Mouse (Mus musculus): Measurements from ENCODE around the gene Cage1. TPM values are rescaled to one million over a fixed set of nuclear protein-coding genes. Genes with fewer than 3 reads are reported as not detected.
A peak's percentile ranks its signal among the peaks of the same experiment; 100 is the strongest.

Gene Cage1
- 0.69 and 0.76 TPM in 2 replicates for polyA plus RNA-seq (2015; fragmentation: Nextera tagmentation; extraction: Ambion mirVana)

DNA sequence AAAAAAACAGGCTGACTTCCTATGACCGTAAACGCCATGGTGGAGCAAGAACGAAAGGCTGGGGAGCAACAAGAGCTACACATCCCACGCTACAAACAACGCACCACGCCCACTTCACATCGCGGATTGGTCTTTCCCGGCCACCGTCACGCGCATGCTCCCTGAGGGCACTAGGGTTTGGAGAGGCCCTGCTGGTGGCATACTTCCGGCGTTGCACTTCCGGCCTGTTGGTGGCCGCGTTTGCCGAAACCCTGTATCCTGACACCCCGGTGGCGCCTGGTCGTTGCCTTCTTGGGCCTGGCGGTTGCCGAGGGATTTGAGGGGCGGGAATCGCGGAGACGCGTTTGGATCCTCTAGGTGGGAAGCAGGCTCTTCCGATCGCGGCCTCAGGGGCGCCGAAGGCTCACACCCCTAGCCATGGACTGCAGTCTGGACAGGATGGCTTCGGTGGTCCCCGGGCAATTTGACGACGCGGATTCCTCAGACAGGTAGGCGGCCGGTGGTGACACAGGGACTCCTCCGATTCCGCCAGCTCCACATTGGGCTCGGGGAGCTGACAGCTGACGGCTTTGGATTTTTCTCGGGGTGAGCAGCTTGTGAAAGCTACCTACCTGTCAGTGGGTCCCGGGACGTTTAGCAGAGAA is at the start of gene Cage1:
Gene Cage1 (minus strand): TSS at position 26 of the 644 bp plus-strand sequence.
- DNase-seq (peak; percentile 98), ATAC-seq (peak; percentile 98)
- under 1% methylated on average over 47 of the region's 47 CpGs for WGBS (ENCODE audit: insufficient replicate concordance)
- Histone ChIP-seq H3K4me1 (ENCODE audit: insufficient read depth) (peaks cover 22% of the 10 kb centered on the region), H3K36me3 (replicated peaks; ENCODE audit: insufficient read depth, low read length) (peaks cover 25% of the 10 kb centered on the region), H3K9me3 (ENCODE audit: low read length) (no peaks in the 10 kb centered on the region), H3K27me3 (ENCODE audit: insufficient read depth, low read length) (no peaks in the 10 kb centered on the region), H3K9ac (replicated peaks) (peak within 1 kb of the TSS; percentile 96), H3K4me3 (ENCODE audit: low read depth, low read length) (peak within 1 kb of the TSS; percentile 95), H3K4me2 (ENCODE audit: low read depth, low read length) (peak within 1 kb of the TSS; percentile 95), H3K27ac (ENCODE audit: low read depth) (peak within 1 kb of the TSS; percentile 93)
- TF ChIP-seq EP300 (IDR thresholded peaks at IDR 0.05; ENCODE audit: low read depth) (no peak; the same call in 1 of the 2 replicates), CTCF (IDR thresholded peaks at IDR 0.05; ENCODE audit: low read depth) (peak; percentile 54)

- no peak for TF ChIP-seq EP300 (IDR thresholded peaks at IDR 0.05; ENCODE audit: low read depth)
- TF ChIP-seq CTCF (IDR thresholded peaks at IDR 0.05; ENCODE audit: low read depth), result no peak
- no peak overlapping the region for H3K9ac ChIP-seq (replicated peaks)
- H3K4me1 ChIP-seq (ENCODE audit: insufficient read depth), result no peaks in the 10 kb centered on the region; the same call in 1 of the 2 replicates
- DNase-seq (no peak), ATAC-seq (no peak)
- H3K27ac ChIP-seq (ENCODE audit: low read depth), result no peak overlapping the region
- H3K4me2 ChIP-seq (ENCODE audit: low read depth, low read length), result no peak overlapping the region
- H3K36me3 ChIP-seq (replicated peaks; ENCODE audit: insufficient read depth, low read length), result no peaks in the 10 kb centered on the region
- 66% methylated on average over 7 of the region's 7 CpGs for WGBS (ENCODE audit: insufficient replicate concordance)
- H3K4me3 ChIP-seq (ENCODE audit: low read depth, low read length), result no peak overlapping the region
- H3K9me3 ChIP-seq (ENCODE audit: low read length), result no peaks in the 10 kb centered on the region
- H3K27me3 ChIP-seq (ENCODE audit: insufficient read depth, low read length), result no peaks in the 10 kb centered on the region
These were observed 44.3 kb upstream of the Cage1 start for GRCm38 (mm10) chr13:38081161-38081560.

GRCm38 (mm10) chr13:38080725-38081124 is 43.9 kb upstream of the Cage1 start:
- Histone ChIP-seq H3K4me3 (ENCODE audit: low read depth, low read length) (no peak overlapping the region), H3K27me3 (ENCODE audit: insufficient read depth, low read length) (no peaks in the 10 kb centered on the region), H3K9ac (replicated peaks) (no peak overlapping the region), H3K4me2 (ENCODE audit: low read depth, low read length) (no peak overlapping the region), H3K36me3 (replicated peaks; ENCODE audit: insufficient read depth, low read length) (no peaks in the 10 kb centered on the region), H3K27ac (ENCODE audit: low read depth) (no peak overlapping the region), H3K4me1 (ENCODE audit: insufficient read depth) (no peaks in the 10 kb centered on the region), H3K9me3 (ENCODE audit: low read length) (no peaks in the 10 kb centered on the region)
- 75% methylated on average over 14 of the region's 14 CpGs for WGBS (ENCODE audit: insufficient replicate concordance)
- ATAC-seq (no peak), DNase-seq (no peak)
- TF ChIP-seq EP300 (IDR thresholded peaks at IDR 0.05; ENCODE audit: low read depth) (no peak), CTCF (IDR thresholded peaks at IDR 0.05; ENCODE audit: low read depth) (no peak)

DNA sequence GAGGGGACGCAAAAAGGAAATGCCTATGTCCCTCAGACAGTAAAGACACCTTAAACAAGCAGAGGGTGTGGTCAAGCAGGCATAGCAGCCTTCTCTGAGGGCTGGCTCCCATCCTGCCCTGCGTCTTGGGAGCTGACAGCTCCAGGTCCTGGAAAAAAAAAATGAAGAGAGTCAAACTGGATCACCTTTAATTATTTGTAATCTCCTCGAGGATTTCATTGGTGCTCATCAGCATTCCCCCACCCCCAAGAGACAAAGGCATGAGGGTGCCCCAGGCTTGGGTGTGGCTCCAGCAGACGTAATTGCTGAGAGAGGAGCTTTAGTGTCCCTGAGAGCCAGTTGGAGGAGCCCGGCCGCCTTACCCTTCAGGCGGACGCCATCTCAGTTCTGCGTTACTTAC is 43.1 kb upstream of the Cage1 start:
- no peak for ATAC-seq
- TF ChIP-seq EP300 (IDR thresholded peaks at IDR 0.05; ENCODE audit: low read depth) (no peak), CTCF (IDR thresholded peaks at IDR 0.05; ENCODE audit: low read depth) (no peak)
- no peak overlapping the region for H3K4me3 ChIP-seq (ENCODE audit: low read depth, low read length)
- H3K9ac ChIP-seq (replicated peaks), result no peak overlapping the region
- no peak overlapping the region for H3K4me2 ChIP-seq (ENCODE audit: low read depth, low read length)
- H3K36me3 ChIP-seq (replicated peaks; ENCODE audit: insufficient read depth, low read length), result no peaks in the 10 kb centered on the region
- no peak for DNase-seq
- 57% methylated on average over 9 of the region's 9 CpGs for WGBS (ENCODE audit: insufficient replicate concordance)
- no peaks in the 10 kb centered on the region for H3K4me1 ChIP-seq (ENCODE audit: insufficient read depth)
- H3K9me3 ChIP-seq (ENCODE audit: low read length), result no peaks in the 10 kb centered on the region
- no peak overlapping the region for H3K27ac ChIP-seq (ENCODE audit: low read depth)
- no peaks in the 10 kb centered on the region for H3K27me3 ChIP-seq (ENCODE audit: insufficient read depth, low read length)

DNA sequence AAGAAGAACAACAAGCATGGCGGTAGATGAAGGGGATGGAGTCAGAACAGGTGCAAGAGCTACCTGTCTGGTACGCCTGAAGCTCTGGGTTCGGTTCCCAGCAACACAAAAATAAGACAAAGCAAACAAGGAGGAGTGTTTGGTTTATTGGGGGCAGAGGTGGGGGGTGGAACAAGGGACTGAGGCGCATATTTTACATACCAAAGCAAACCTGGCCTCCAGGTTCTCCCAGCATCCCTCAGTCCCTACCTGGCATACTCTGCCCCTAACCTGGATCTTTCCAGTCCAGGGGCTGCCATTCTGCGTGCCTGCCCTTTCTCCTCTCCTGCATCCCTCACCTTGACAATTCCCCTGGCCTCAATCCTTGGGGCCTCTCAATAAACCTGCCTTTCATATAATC is 42.5 kb upstream of the Cage1 start:
- Histone ChIP-seq H3K4me1 (ENCODE audit: insufficient read depth) (peaks cover under 1% of the 10 kb centered on the region; the same call in 1 of the 2 replicates), H3K4me3 (ENCODE audit: low read depth, low read length) (no peak overlapping the region), H3K9me3 (ENCODE audit: low read length) (no peaks in the 10 kb centered on the region), H3K27ac (ENCODE audit: low read depth) (no peak overlapping the region), H3K4me2 (ENCODE audit: low read depth, low read length) (no peak overlapping the region), H3K27me3 (ENCODE audit: insufficient read depth, low read length) (no peaks in the 10 kb centered on the region), H3K9ac (replicated peaks) (no peak overlapping the region), H3K36me3 (replicated peaks; ENCODE audit: insufficient read depth, low read length) (no peaks in the 10 kb centered on the region)
- TF ChIP-seq EP300 (IDR thresholded peaks at IDR 0.05; ENCODE audit: low read depth) (no peak), CTCF (IDR thresholded peaks at IDR 0.05; ENCODE audit: low read depth) (no peak)
- WGBS (ENCODE audit: insufficient replicate concordance), result 67% methylated on average over 5 of the region's 5 CpGs
- ATAC-seq (no peak), DNase-seq (no peak)

DNA sequence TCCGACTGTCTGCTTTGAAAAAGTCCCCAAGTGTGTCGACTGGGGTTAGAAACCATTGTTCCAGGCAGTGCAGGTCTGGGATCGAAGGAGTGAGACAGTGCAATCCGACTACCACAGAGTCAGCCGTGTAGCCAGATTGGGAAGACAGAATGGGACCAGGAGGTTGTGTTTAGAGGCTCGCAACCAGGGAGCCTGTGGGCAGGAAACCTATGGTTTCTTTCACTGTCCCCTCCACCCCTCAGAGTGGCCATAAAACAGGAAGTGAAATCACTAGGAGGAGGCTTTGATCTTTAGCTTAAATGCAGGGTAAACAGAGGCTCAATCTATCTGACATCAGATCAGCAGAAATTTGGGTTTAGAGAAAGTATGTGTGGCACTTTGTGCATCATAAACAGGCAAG is 42.0 kb upstream of the Cage1 start:
- WGBS (ENCODE audit: insufficient replicate concordance), result 29% methylated on average over 6 of the region's 6 CpGs
- Histone ChIP-seq H3K4me3 (ENCODE audit: low read depth, low read length) (no peak overlapping the region), H3K9me3 (ENCODE audit: low read length) (no peaks in the 10 kb centered on the region), H3K4me1 (ENCODE audit: insufficient read depth) (peaks cover 5% of the 10 kb centered on the region), H3K27ac (ENCODE audit: low read depth) (no peak overlapping the region), H3K4me2 (ENCODE audit: low read depth, low read length) (no peak overlapping the region), H3K27me3 (ENCODE audit: insufficient read depth, low read length) (no peaks in the 10 kb centered on the region), H3K9ac (replicated peaks) (no peak overlapping the region), H3K36me3 (replicated peaks; ENCODE audit: insufficient read depth, low read length) (no peaks in the 10 kb centered on the region)
- TF ChIP-seq CTCF (IDR thresholded peaks at IDR 0.05; ENCODE audit: low read depth), result no peak
- no peak for DNase-seq
- ATAC-seq, result no peak

Data from liver, postnatal 0 days (tissue).